ENCODE assay signal across 8 mouse cellular contexts in the genomic region with DNA sequence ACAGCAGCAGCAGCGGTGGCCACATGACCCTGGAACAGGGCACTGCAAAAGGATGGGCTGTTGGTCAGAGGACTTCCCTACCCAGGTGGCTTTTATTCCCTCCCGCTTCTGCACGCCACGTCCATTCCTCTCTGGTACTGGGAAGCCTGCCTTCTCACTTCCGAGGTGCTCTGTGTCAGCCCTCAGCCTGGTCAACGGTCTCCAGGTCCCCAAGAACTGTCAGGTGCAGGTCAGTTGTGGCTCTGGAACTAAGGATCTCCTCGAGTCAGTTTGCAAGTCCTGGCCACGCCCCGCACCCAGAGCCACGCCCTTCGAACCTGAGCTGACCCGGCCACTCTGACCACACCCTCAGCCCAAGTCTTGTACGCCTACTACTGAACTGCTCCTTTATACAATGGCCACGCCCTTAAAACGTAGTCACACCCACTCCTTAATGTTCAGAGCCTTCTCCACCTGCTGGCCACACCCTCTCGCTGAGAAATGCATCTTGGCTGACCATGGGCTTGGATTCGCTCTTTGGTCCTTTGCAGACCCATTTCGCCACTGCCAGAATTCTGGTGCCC. TPM values are rescaled to one million over a fixed set of nuclear protein-coding genes. Genes with fewer than 3 reads are reported as not detected.
DNase-seq lines count a peak whose midpoint lies in the region; ATAC-seq and TF ChIP-seq lines count a peak whose summit lies in the region.

No protein-coding gene starts in this region.

- no peak overlapping the region for H3K4me3 ChIP-seq in hindbrain, embryonic 12.5 days
- no peak overlapping the region for H3K4me3 ChIP-seq in hindbrain, postnatal 0 days (ENCODE audit: low read length)
- no peak overlapping the region for H3K4me3 ChIP-seq in intestine, embryonic 14.5 days (ENCODE audit: low read depth, low read length)
- no peak overlapping the region for H3K4me3 ChIP-seq in liver, postnatal 0 days (ENCODE audit: low read depth, low read length)
- H3K4me3 ChIP-seq in stomach, embryonic 16.5 days (replicated peaks; ENCODE audit: low read length) = no peak overlapping the region
- H3K4me3 ChIP-seq in midbrain, postnatal 0 days (ENCODE audit: low read depth, low read length) = no peak overlapping the region

- no peak for ATAC-seq in hindbrain, embryonic 12.5 days (ENCODE audit: low FRiP score)
- no peak for ATAC-seq in hindbrain, postnatal 0 days
- ATAC-seq in intestine, embryonic 14.5 days (replicated peaks; ENCODE audit: low FRiP score, low TSS enrichment, low read depth) = peak; percentile 89
- ATAC-seq in liver, postnatal 0 days = peak; percentile 29; the same call in 1 of the 2 replicates
- ATAC-seq in stomach, embryonic 16.5 days (ENCODE audit: insufficient read depth, low FRiP score) = peak; percentile 92
- no peak for ATAC-seq in midbrain, postnatal 0 days (ENCODE audit: low FRiP score)

- TF ChIP-seq EP300 in liver, postnatal 0 days (IDR thresholded peaks at IDR 0.05; ENCODE audit: low read depth) = no peak

- no peak overlapping the region for H3K9ac ChIP-seq in hindbrain, embryonic 12.5 days
- H3K9ac ChIP-seq in hindbrain, postnatal 0 days (replicated peaks; ENCODE audit: low read length) = no peak overlapping the region
- H3K9ac ChIP-seq in intestine, embryonic 14.5 days (ENCODE audit: low read length) = no peak overlapping the region
- H3K9ac ChIP-seq in liver, postnatal 0 days (replicated peaks) = no peak overlapping the region
- H3K9ac ChIP-seq in stomach, embryonic 16.5 days (ENCODE audit: low read length) = no peak overlapping the region
- H3K9ac ChIP-seq in midbrain, postnatal 0 days (replicated peaks; ENCODE audit: low read length, poor library complexity, severe bottlenecking) = no peak overlapping the region

- no peaks in the 10 kb centered on the region for H3K9me3 ChIP-seq in hindbrain, embryonic 12.5 days (replicated peaks)
- H3K9me3 ChIP-seq in hindbrain, postnatal 0 days (ENCODE audit: low read length) = no peaks in the 10 kb centered on the region
- no peaks in the 10 kb centered on the region for H3K9me3 ChIP-seq in intestine, embryonic 14.5 days (ENCODE audit: control insufficient read depth, low read length)
- no peaks in the 10 kb centered on the region for H3K9me3 ChIP-seq in liver, postnatal 0 days (ENCODE audit: low read length)
- no peaks in the 10 kb centered on the region for H3K9me3 ChIP-seq in stomach, embryonic 16.5 days (replicated peaks; ENCODE audit: control insufficient read depth, low read length)
- H3K9me3 ChIP-seq in midbrain, postnatal 0 days (ENCODE audit: low read length) = no peaks in the 10 kb centered on the region

- no peak for DNase-seq in hindbrain, postnatal 0 days (ENCODE audit: low spot score)
- peak; percentile 74 for DNase-seq in intestine, embryonic 14.5 days (ENCODE audit: low spot score)
- peak; percentile 40 for DNase-seq in liver, postnatal 0 days
- DNase-seq in midbrain, postnatal 0 days (ENCODE audit: low spot score) = no peak
- DNase-seq in cerebellum, adult 18-20 months = no peak
- DNase-seq in layer of hippocampus, adult 9-11 months = no peak

- TF ChIP-seq CTCF in hindbrain, postnatal 0 days (IDR thresholded peaks at IDR 0.05; ENCODE audit: low read depth) = no peak
- no peak for TF ChIP-seq CTCF in liver, postnatal 0 days (IDR thresholded peaks at IDR 0.05; ENCODE audit: low read depth)
- no peak for TF ChIP-seq CTCF in midbrain, postnatal 0 days (IDR thresholded peaks at IDR 0.05)

- H3K4me1 ChIP-seq in hindbrain, embryonic 12.5 days = peaks cover 4% of the 10 kb centered on the region; the same call in 1 of the 2 replicates
- H3K4me1 ChIP-seq in hindbrain, postnatal 0 days (ENCODE audit: insufficient read depth, low read length) = no peaks in the 10 kb centered on the region
- H3K4me1 ChIP-seq in intestine, embryonic 14.5 days (replicated peaks; ENCODE audit: control insufficient read depth, insufficient read depth, low read length) = 0 out of 2 replicates have a peak, but pooled peaks cover 3% of the 10 kb centered on the region
- peaks cover 6% of the 10 kb centered on the region for H3K4me1 ChIP-seq in liver, postnatal 0 days (ENCODE audit: insufficient read depth)
- H3K4me1 ChIP-seq in stomach, embryonic 16.5 days (ENCODE audit: control insufficient read depth, insufficient read depth, low read length) = no peaks in the 10 kb centered on the region
- H3K4me1 ChIP-seq in midbrain, postnatal 0 days (ENCODE audit: insufficient read depth, low read length) = no peaks in the 10 kb centered on the region

- no peaks in the 10 kb centered on the region for H3K27me3 ChIP-seq in hindbrain, embryonic 12.5 days
- H3K27me3 ChIP-seq in hindbrain, postnatal 0 days (ENCODE audit: insufficient read depth, low read length) = no peaks in the 10 kb centered on the region
- no peaks in the 10 kb centered on the region for H3K27me3 ChIP-seq in intestine, embryonic 14.5 days (replicated peaks; ENCODE audit: control insufficient read depth, insufficient read depth, low read length)
- H3K27me3 ChIP-seq in liver, postnatal 0 days (ENCODE audit: insufficient read depth, low read length) = no peaks in the 10 kb centered on the region
- H3K27me3 ChIP-seq in stomach, embryonic 16.5 days (ENCODE audit: control insufficient read depth, insufficient read depth, low read length) = no peaks in the 10 kb centered on the region
- H3K27me3 ChIP-seq in midbrain, postnatal 0 days (ENCODE audit: insufficient read depth, low read length) = no peaks in the 10 kb centered on the region

- WGBS in hindbrain, embryonic 12.5 days = 14% methylated on average over 18 of the region's 18 CpGs
- WGBS in hindbrain, postnatal 0 days = 16% methylated on average over 18 of the region's 18 CpGs
- 11% methylated on average over 18 of the region's 18 CpGs for WGBS in intestine, embryonic 14.5 days
- 19% methylated on average over 18 of the region's 18 CpGs for WGBS in liver, postnatal 0 days (ENCODE audit: insufficient replicate concordance)
- 10% methylated on average over 18 of the region's 18 CpGs for WGBS in stomach, embryonic 16.5 days
- 11% methylated on average over 18 of the region's 18 CpGs for WGBS in midbrain, postnatal 0 days

- 0 out of 2 replicates have a peak overlapping the region, but pooled peaks have one; percentile 2 for H3K4me2 ChIP-seq in hindbrain, embryonic 12.5 days (replicated peaks)
- no peak overlapping the region for H3K4me2 ChIP-seq in hindbrain, postnatal 0 days (ENCODE audit: low read depth, low read length)
- peak overlapping the region; percentile 12; the same call in 1 of the 2 replicates for H3K4me2 ChIP-seq in intestine, embryonic 14.5 days (ENCODE audit: low read length)
- peak overlapping the region; percentile 53 for H3K4me2 ChIP-seq in liver, postnatal 0 days (ENCODE audit: low read depth, low read length)
- peak overlapping the region; percentile 30 for H3K4me2 ChIP-seq in stomach, embryonic 16.5 days (ENCODE audit: low read depth, low read length)
- no peak overlapping the region for H3K4me2 ChIP-seq in midbrain, postnatal 0 days (ENCODE audit: low read depth, low read length, poor library complexity, severe bottlenecking)

- no peaks in the 10 kb centered on the region for H3K36me3 ChIP-seq in hindbrain, embryonic 12.5 days
- H3K36me3 ChIP-seq in hindbrain, postnatal 0 days (ENCODE audit: insufficient read depth, low read length) = no peaks in the 10 kb centered on the region
- no peaks in the 10 kb centered on the region for H3K36me3 ChIP-seq in intestine, embryonic 14.5 days (ENCODE audit: control insufficient read depth, insufficient read depth, low read length)
- H3K36me3 ChIP-seq in liver, postnatal 0 days (replicated peaks; ENCODE audit: insufficient read depth, low read length) = no peaks in the 10 kb centered on the region
- no peaks in the 10 kb centered on the region for H3K36me3 ChIP-seq in stomach, embryonic 16.5 days (ENCODE audit: control insufficient read depth, insufficient read depth, low read length)
- H3K36me3 ChIP-seq in midbrain, postnatal 0 days (ENCODE audit: insufficient read depth, low read length) = no peaks in the 10 kb centered on the region

- no peak overlapping the region for H3K27ac ChIP-seq in hindbrain, embryonic 12.5 days
- H3K27ac ChIP-seq in hindbrain, postnatal 0 days = no peak overlapping the region
- no peak overlapping the region for H3K27ac ChIP-seq in intestine, embryonic 14.5 days (ENCODE audit: low read depth)
- H3K27ac ChIP-seq in liver, postnatal 0 days (ENCODE audit: low read depth) = no peak overlapping the region
- no peak overlapping the region for H3K27ac ChIP-seq in stomach, embryonic 16.5 days (ENCODE audit: low read length)
- no peak overlapping the region for H3K27ac ChIP-seq in midbrain, postnatal 0 days (ENCODE audit: low read depth, low read length)

RNA-seq across cellular contexts. Expression of a gene that starts 15.0 kb away (rescaled TPM):
- 15.4 and 17.8 TPM in 2 replicates for polyA plus RNA-seq in hindbrain, embryonic 12.5 days (2016; fragmentation: Nextera tagmentation; extraction: Ambion mirVana)
- 11.8 and 13.3 TPM in 2 replicates for total RNA-seq in hindbrain, postnatal 0 days (2014; rRNA removed)
- polyA plus RNA-seq in hindbrain, postnatal 0 days (2015; fragmentation: Nextera tagmentation; extraction: Ambion mirVana) = 9.3 and 10.0 TPM in 2 replicates
- 9.6 and 11.6 TPM in 2 replicates for polyA plus RNA-seq in intestine, embryonic 14.5 days (2014; fragmentation: Nextera tagmentation; extraction: Ambion mirVana)
- polyA plus RNA-seq in liver, postnatal 0 days (2015; fragmentation: Nextera tagmentation; extraction: Ambion mirVana) = 1.5 and 1.6 TPM in 2 replicates
- polyA plus RNA-seq in stomach, embryonic 16.5 days (2015; fragmentation: Nextera tagmentation; extraction: Ambion mirVana) = 9.3 and 10.3 TPM in 2 replicates
- total RNA-seq in midbrain, postnatal 0 days (2014; rRNA removed) = 15.2 and 22.7 TPM in 2 replicates
- polyA plus RNA-seq in midbrain, postnatal 0 days (2015; fragmentation: Nextera tagmentation; extraction: Ambion mirVana) = 9.1 and 9.2 TPM in 2 replicates

RNA-seq across cellular contexts. Expression of a gene that starts 15.2 kb away (rescaled TPM):
- polyA plus RNA-seq in hindbrain, embryonic 12.5 days (2016; fragmentation: Nextera tagmentation; extraction: Ambion mirVana) = not detected in 2 replicates
- total RNA-seq in hindbrain, postnatal 0 days (2014; rRNA removed) = 0.11 TPM in 1 of 2 replicates, not detected in the other
- polyA plus RNA-seq in hindbrain, postnatal 0 days (2015; fragmentation: Nextera tagmentation; extraction: Ambion mirVana) = not detected in 2 replicates
- polyA plus RNA-seq in intestine, embryonic 14.5 days (2014; fragmentation: Nextera tagmentation; extraction: Ambion mirVana) = not detected in 2 replicates
- not detected in 2 replicates for polyA plus RNA-seq in liver, postnatal 0 days (2015; fragmentation: Nextera tagmentation; extraction: Ambion mirVana)
- not detected in 2 replicates for polyA plus RNA-seq in stomach, embryonic 16.5 days (2015; fragmentation: Nextera tagmentation; extraction: Ambion mirVana)
- not detected in 2 replicates for total RNA-seq in midbrain, postnatal 0 days (2014; rRNA removed)
- polyA plus RNA-seq in midbrain, postnatal 0 days (2015; fragmentation: Nextera tagmentation; extraction: Ambion mirVana) = not detected in 2 replicates

RNA-seq across cellular contexts. Expression of a gene that starts 18.2 kb away (rescaled TPM):
- 0.08 TPM in 1 of 2 replicates, not detected in the other for polyA plus RNA-seq in hindbrain, embryonic 12.5 days (2016; fragmentation: Nextera tagmentation; extraction: Ambion mirVana)
- total RNA-seq in hindbrain, postnatal 0 days (2014; rRNA removed) = not detected in 2 replicates
- polyA plus RNA-seq in hindbrain, postnatal 0 days (2015; fragmentation: Nextera tagmentation; extraction: Ambion mirVana) = not detected in 2 replicates
- polyA plus RNA-seq in intestine, embryonic 14.5 days (2014; fragmentation: Nextera tagmentation; extraction: Ambion mirVana) = not detected in 2 replicates
- polyA plus RNA-seq in liver, postnatal 0 days (2015; fragmentation: Nextera tagmentation; extraction: Ambion mirVana) = 0.11 TPM in 1 of 2 replicates, not detected in the other
- 0.06 TPM in 1 of 2 replicates, not detected in the other for polyA plus RNA-seq in stomach, embryonic 16.5 days (2015; fragmentation: Nextera tagmentation; extraction: Ambion mirVana)
- total RNA-seq in midbrain, postnatal 0 days (2014; rRNA removed) = not detected in 2 replicates
- polyA plus RNA-seq in midbrain, postnatal 0 days (2015; fragmentation: Nextera tagmentation; extraction: Ambion mirVana) = not detected in 2 replicates

RNA-seq across cellular contexts. Expression of a gene that starts 52.8 kb away (rescaled TPM):
- 49.4 and 51.1 TPM in 2 replicates for polyA plus RNA-seq in hindbrain, embryonic 12.5 days (2016; fragmentation: Nextera tagmentation; extraction: Ambion mirVana)
- total RNA-seq in hindbrain, postnatal 0 days (2014; rRNA removed) = 28.0 and 32.7 TPM in 2 replicates
- polyA plus RNA-seq in hindbrain, postnatal 0 days (2015; fragmentation: Nextera tagmentation; extraction: Ambion mirVana) = 25.3 and 29.7 TPM in 2 replicates
- 31.0 and 32.0 TPM in 2 replicates for polyA plus RNA-seq in intestine, embryonic 14.5 days (2014; fragmentation: Nextera tagmentation; extraction: Ambion mirVana)
- 8.4 and 10.5 TPM in 2 replicates for polyA plus RNA-seq in liver, postnatal 0 days (2015; fragmentation: Nextera tagmentation; extraction: Ambion mirVana)
- 35.1 and 35.6 TPM in 2 replicates for polyA plus RNA-seq in stomach, embryonic 16.5 days (2015; fragmentation: Nextera tagmentation; extraction: Ambion mirVana)
- total RNA-seq in midbrain, postnatal 0 days (2014; rRNA removed) = 37.0 and 40.7 TPM in 2 replicates
- polyA plus RNA-seq in midbrain, postnatal 0 days (2015; fragmentation: Nextera tagmentation; extraction: Ambion mirVana) = 22.1 and 27.5 TPM in 2 replicates

Comparison
In these comparisons a context has a peak if more than half of its experiments do, and no peak if none do; other contexts are left out.
1. H3K4me2 ChIP-seq: peak in hindbrain, embryonic 12.5 days (single experiment), intestine, embryonic 14.5 days (single experiment), liver, postnatal 0 days (single experiment) and stomach, embryonic 16.5 days (single experiment); none in hindbrain, postnatal 0 days (single experiment) and midbrain, postnatal 0 days (single experiment).
2. ATAC-seq: peak in intestine, embryonic 14.5 days (single experiment), liver, postnatal 0 days (single experiment) and stomach, embryonic 16.5 days (single experiment); none in hindbrain, embryonic 12.5 days (single experiment), hindbrain, postnatal 0 days (single experiment) and midbrain, postnatal 0 days (single experiment).
3. DNase-seq: peak in intestine, embryonic 14.5 days (single experiment) and liver, postnatal 0 days (single experiment); none in hindbrain, postnatal 0 days (single experiment), midbrain, postnatal 0 days (single experiment), cerebellum, adult 18-20 months (0 of 2) and layer of hippocampus, adult 9-11 months (single experiment).